Mouse (Mus musculus) right cerebral cortex, adult 18-20 months (tissue): ENCODE measurements around the gene Plcb1.

Source experiments
- DNase-seq: peaks from one replicate; pipeline ENCODE4 v3.0.0; 2022; ENCODE audit warnings: mixed read lengths

Plcb1 gene

GRCm38 (mm10) chr2:135075375-135075774 is 289.5 kb downstream of the Plcb1 start:
- DNase-seq: no peak

- DNase-seq: peak; percentile 37
Measured at GRCm38 (mm10) chr2:135092588-135093162, 306.8 kb downstream of the Plcb1 start.

GRCm38 (mm10) chr2:135101292-135101691 is 315.4 kb downstream of the Plcb1 start:
- DNase-seq: no peak

GRCm38 (mm10) chr2:135101943-135102342 is 316.1 kb downstream of the Plcb1 start:
- DNase-seq: no peak

GRCm38 (mm10) chr2:135106649-135107048 is 320.8 kb downstream of the Plcb1 start:
- no peak for DNase-seq

GRCm38 (mm10) chr2:135108607-135109006 is 322.7 kb downstream of the Plcb1 start:
- no peak for DNase-seq

GRCm38 (mm10) chr2:135114501-135115128 is 328.7 kb downstream of the Plcb1 start:
- DNase-seq: no peak

- DNase-seq: no peak
Measured at GRCm38 (mm10) chr2:135123057-135123456, 337.2 kb downstream of the Plcb1 start.

GRCm38 (mm10) chr2:135123695-135124343 is 338.0 kb downstream of the Plcb1 start:
- no peak for DNase-seq

- DNase-seq: no peak
Measured at GRCm38 (mm10) chr2:135140576-135140975, 354.7 kb downstream of the Plcb1 start.

- no peak for DNase-seq
Measured at GRCm38 (mm10) chr2:135152289-135152688, 366.4 kb downstream of the Plcb1 start.

GRCm38 (mm10) chr2:135153248-135153647 is 367.4 kb downstream of the Plcb1 start:
- no peak for DNase-seq

- no peak for DNase-seq
Measured at GRCm38 (mm10) chr2:135156055-135156454, 370.2 kb downstream of the Plcb1 start.

- peak; percentile 32 for DNase-seq
Measured at GRCm38 (mm10) chr2:135157961-135158360, 372.1 kb downstream of the Plcb1 start.

GRCm38 (mm10) chr2:135161673-135162072 is 375.8 kb downstream of the Plcb1 start:
- no peak for DNase-seq

GRCm38 (mm10) chr2:135165512-135165911 is 379.6 kb downstream of the Plcb1 start:
- DNase-seq: no peak

- peak; percentile 48 for DNase-seq
Measured at GRCm38 (mm10) chr2:135175544-135175943, 389.7 kb downstream of the Plcb1 start.

- no peak for DNase-seq
Measured at GRCm38 (mm10) chr2:135187659-135188058, 401.8 kb downstream of the Plcb1 start.

- no peak for DNase-seq
Measured at GRCm38 (mm10) chr2:135200830-135201229, 415.0 kb downstream of the Plcb1 start.

GRCm38 (mm10) chr2:135202390-135202789 is 416.5 kb downstream of the Plcb1 start:
- no peak for DNase-seq

GRCm38 (mm10) chr2:135204141-135205120 is 418.6 kb downstream of the Plcb1 start:
- no peak for DNase-seq

GRCm38 (mm10) chr2:135208890-135209289 is 423.0 kb downstream of the Plcb1 start:
- DNase-seq: no peak
